Mouse (Mus musculus) limb, embryonic 14.5 days (tissue): ENCODE results near the gene Cuedc1. TPM values are rescaled to one million over a fixed set of nuclear protein-coding genes. Genes with fewer than 3 reads are reported as not detected.

Experiments
- ATAC-seq: fragments of 200-750 bp; cut with Nextera tagmentation; 2 replicates; pipeline ENCODE4 v1.8.0; 2017; ENCODE audit warnings: low read depth, moderate number of reproducible peaks, moderate TSS enrichment; ENCODE audit not compliant: low FRiP score
- DNase-seq: peaks from one replicate; pipeline ENCODE4 v3.0.0-alpha.2; 2015; ENCODE audit warnings: low spot score
- H3K27ac ChIP-seq: fragments of 300-500 bp; sonication (generic); replicated peaks from 2 replicates; pipeline ENCODE4 v1.5.1; 2014; ENCODE audit warnings: low read depth, mild to moderate bottlenecking, low read length, moderate library complexity, mixed read lengths
- H3K27me3 ChIP-seq: fragments of 300-500 bp; sonication (generic); 2 replicates; pipeline ENCODE4 v1.6.1; 2014; ENCODE audit warnings: low read length, mixed read lengths; ENCODE audit not compliant: control insufficient read depth, insufficient read depth
- H3K36me3 ChIP-seq: fragments of 300-500 bp; sonication (generic); 2 replicates; pipeline ENCODE4 v1.6.1; 2014; ENCODE audit warnings: mild to moderate bottlenecking, low read length, moderate library complexity, mixed read lengths; ENCODE audit not compliant: control insufficient read depth, insufficient read depth
- H3K4me1 ChIP-seq: fragments of 300-500 bp; sonication (generic); 2 replicates; pipeline ENCODE4 v1.6.1; 2014; ENCODE audit warnings: antibody characterized with exemption, low read length, mixed read lengths; ENCODE audit not compliant: control insufficient read depth, insufficient read depth
- H3K4me2 ChIP-seq: fragments of 300-500 bp; sonication (generic); replicated peaks from 2 replicates; pipeline ENCODE4 v1.6.1; 2014; ENCODE audit warnings: low read depth, mild to moderate bottlenecking, low read length, moderate library complexity; ENCODE audit not compliant: severe bottlenecking
- H3K4me3 ChIP-seq: fragments of 300-500 bp; sonication (generic); replicated peaks from 2 replicates; pipeline ENCODE4 v1.5.1; 2014; ENCODE audit warnings: low read length
- H3K9ac ChIP-seq: fragments of 300-500 bp; sonication (generic); 2 replicates; pipeline ENCODE4 v1.6.1; 2014; ENCODE audit warnings: mild to moderate bottlenecking, low read depth, low read length, moderate library complexity; ENCODE audit not compliant: severe bottlenecking
- H3K9me3 ChIP-seq: fragments of 300-500 bp; sonication (generic); 2 replicates; pipeline ENCODE4 v1.6.1; 2016; ENCODE audit warnings: low read length; ENCODE audit not compliant: control insufficient read depth
- POLR2A ChIP-seq: fragments of 200-500 bp; IDR thresholded peaks from 2 replicates; pipeline ENCODE4 v1.8.0; 2012; ENCODE audit warnings: inconsistent platforms, mild to moderate bottlenecking, moderate library complexity, borderline replicate concordance; ENCODE audit not compliant: insufficient read depth, insufficient read length; ENCODE audit errors: extremely low read depth
- WGBS: fragments of 180-500 bp; shearing (Covaris S2); extraction: QIAGEN DNeasy Blood & Tissue Kit; methylation state at CpG from one replicate; pipeline ENCODE4 v1.1.7; 2014; 5-methylcytosine and 5-hydroxymethylcytosine counted together
- polyA plus RNA-seq, 2 experiments: library from polyadenylated mRNA; depleted of rRNA in 1 of 2; stranded (reverse) in 1 of 2; unstranded in 1 of 2; fragments of >200 nt; fragmentation: Nextera tagmentation in 1 of 2; extraction: Ambion mirVana in 1 of 2; gene quantifications; 2 replicates each; pipeline versions ENCODE4 v1.2.1 to v1.2.3; 2012 to 2014

Cuedc1 gene
- polyA plus RNA-seq, 2 experiments: 20.9 to 40.6 TPM

- DNase-seq (no peak), ATAC-seq (no peak)
- Histone ChIP-seq H3K4me3 (peak overlapping the region; percentile 95), H3K27ac (no peak overlapping the region), H3K9ac (no peak overlapping the region), H3K4me1 (peaks cover 19% of the 10 kb centered on the region), H3K27me3 (no peaks in the 10 kb centered on the region), H3K4me2 (peak overlapping the region; percentile 64; the same call in 1 of the 2 replicates), H3K9me3 (no peaks in the 10 kb centered on the region), H3K36me3 (peaks cover 29% of the 10 kb centered on the region)
- WGBS: 30% methylated on average over 5 of the region's 5 CpGs
- no peak for TF ChIP-seq POLR2A
These were observed 26.7 kb upstream of the Cuedc1 start for GRCm38 (mm10) chr11:88071113-88071512.

GRCm38 (mm10) chr11:88073343-88073875 is 24.4 kb upstream of the Cuedc1 start:
- no peak overlapping the region for H3K9ac ChIP-seq
- TF ChIP-seq POLR2A: no peak
- peaks cover 16% of the 10 kb centered on the region for H3K4me1 ChIP-seq
- no peaks in the 10 kb centered on the region for H3K9me3 ChIP-seq
- WGBS: 90% methylated on average over 14 of the region's 14 CpGs
- no peak overlapping the region for H3K27ac ChIP-seq
- H3K4me2 ChIP-seq: no peak overlapping the region
- peaks cover 47% of the 10 kb centered on the region for H3K36me3 ChIP-seq
- no peaks in the 10 kb centered on the region for H3K27me3 ChIP-seq
- H3K4me3 ChIP-seq: no peak overlapping the region
- DNase-seq: no peak
- no peak for ATAC-seq

GRCm38 (mm10) chr11:88075701-88076100 is 22.2 kb upstream of the Cuedc1 start:
- H3K9ac ChIP-seq: no peak overlapping the region

GRCm38 (mm10) chr11:88076394-88076793 is 21.5 kb upstream of the Cuedc1 start:
- Histone ChIP-seq H3K9ac (no peak overlapping the region), H3K4me2 (no peak overlapping the region), H3K9me3 (no peaks in the 10 kb centered on the region), H3K4me1 (no peaks in the 10 kb centered on the region), H3K27me3 (no peaks in the 10 kb centered on the region), H3K36me3 (peaks cover 76% of the 10 kb centered on the region), H3K4me3 (no peak overlapping the region), H3K27ac (no peak overlapping the region)
- no peak for ATAC-seq
- WGBS: 79% methylated on average over 1 of the region's 1 CpGs
- no peak for DNase-seq
- no peak for TF ChIP-seq POLR2A

More at GRCm38 (mm10) chr11:88075701-88076100, 22.2 kb upstream of the Cuedc1 start:
- WGBS: 93% methylated on average over 1 of the region's 1 CpGs
- H3K4me3 ChIP-seq: no peak overlapping the region
- peaks cover 6% of the 10 kb centered on the region for H3K4me1 ChIP-seq
- H3K27me3 ChIP-seq: no peaks in the 10 kb centered on the region
- H3K27ac ChIP-seq: no peak overlapping the region
- DNase-seq (no peak), ATAC-seq (no peak)
- H3K4me2 ChIP-seq: no peak overlapping the region
- no peak for TF ChIP-seq POLR2A
- H3K36me3 ChIP-seq: peaks cover 69% of the 10 kb centered on the region
- H3K9me3 ChIP-seq: no peaks in the 10 kb centered on the region

GRCm38 (mm10) chr11:88083699-88084098 is 14.2 kb upstream of the Cuedc1 start:
- H3K4me2 ChIP-seq: no peak overlapping the region
- no peaks in the 10 kb centered on the region for H3K9me3 ChIP-seq
- no peak overlapping the region for H3K9ac ChIP-seq
- H3K4me3 ChIP-seq: no peak overlapping the region
- no peak for DNase-seq
- H3K4me1 ChIP-seq: peaks cover 3% of the 10 kb centered on the region; the same call in 1 of the 2 replicates
- TF ChIP-seq POLR2A: no peak
- no peak overlapping the region for H3K27ac ChIP-seq
- H3K27me3 ChIP-seq: no peaks in the 10 kb centered on the region
- H3K36me3 ChIP-seq: peaks cover 53% of the 10 kb centered on the region
- no peak for ATAC-seq
- 75% methylated on average over 6 of the region's 6 CpGs for WGBS
